Mouse (Mus musculus): Measurements from ENCODE around the gene Tmem91.

The Tmem91 gene

DNA sequence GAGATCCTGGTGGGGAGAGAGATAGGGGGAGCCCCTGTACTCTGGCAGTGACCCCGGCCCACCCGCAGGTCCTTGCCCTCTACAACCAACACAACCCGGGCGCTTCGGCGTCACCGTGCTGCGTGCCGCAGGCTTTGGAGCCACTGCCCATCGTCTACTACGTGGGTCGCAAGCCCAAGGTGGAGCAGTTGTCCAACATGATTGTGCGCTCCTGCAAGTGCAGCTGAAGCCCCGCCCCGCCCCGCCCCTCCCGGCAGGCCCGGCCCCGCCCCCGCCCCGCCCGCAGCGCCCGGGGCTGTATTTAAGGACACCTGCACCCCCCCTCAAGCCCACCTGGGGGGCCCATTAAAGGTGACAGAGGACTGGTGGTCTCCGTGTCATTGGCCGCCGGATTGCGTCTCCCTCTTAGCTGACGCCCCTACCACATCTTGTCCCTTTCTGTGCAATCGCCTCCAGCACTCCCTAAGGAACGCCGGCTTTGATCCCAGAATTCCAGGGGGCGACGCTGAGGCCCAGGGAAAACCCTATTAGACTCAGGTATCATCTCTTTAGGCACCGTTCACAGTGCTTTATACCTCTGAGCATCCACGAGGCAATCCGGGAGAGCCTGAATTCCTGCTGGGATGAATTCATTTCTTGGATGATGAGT is 29.9 kb upstream of the Tmem91 start:
- in situ Hi-C loops (cut with MboI; ENCODE audit: unreplicated experiment in 2 of 2): loop anchor here (25.0 kb wide), 3 partner anchors 218 to 1143 kb away; partner anchors contain the start of genes Cd79a (in 1 of the 2), Ceacam1 (in 1 of the 2) and Rps19 (in 1 of the 2)

DNA sequence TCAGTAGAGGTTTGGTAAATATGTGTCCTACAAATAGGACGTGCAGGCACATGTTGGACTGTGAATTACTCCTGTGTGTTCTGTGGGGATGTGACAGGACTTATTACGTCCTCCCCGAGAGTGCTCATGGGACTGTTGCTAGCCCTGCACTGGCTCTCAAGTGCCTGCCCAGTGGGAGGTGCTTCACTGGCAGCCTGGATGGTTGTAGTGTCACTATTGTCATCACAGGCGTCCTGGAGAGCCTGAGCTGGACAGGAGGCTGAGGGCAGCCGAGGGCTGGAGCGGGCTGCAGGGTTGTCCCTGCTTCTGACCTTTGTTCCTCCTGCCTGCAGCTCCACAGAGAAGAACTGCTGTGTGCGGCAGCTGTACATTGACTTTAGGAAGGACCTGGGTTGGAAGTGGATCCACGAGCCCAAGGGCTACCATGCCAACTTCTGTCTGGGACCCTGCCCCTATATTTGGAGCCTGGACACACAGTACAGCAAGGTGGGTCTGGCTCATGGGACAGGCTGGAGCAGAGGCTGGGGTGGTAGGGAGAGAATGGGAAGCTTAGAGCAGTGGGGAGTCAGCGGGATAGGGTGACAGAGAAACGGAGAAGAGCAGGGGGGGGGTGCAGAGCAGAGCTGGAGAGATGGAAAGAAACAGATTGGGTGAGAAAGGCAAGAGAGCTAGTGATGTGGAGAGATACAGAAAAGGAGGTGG is 29.0 kb upstream of the Tmem91 start:
- in situ Hi-C loops (cut with MboI; ENCODE audit: unreplicated experiment in 2 of 2): loop anchor here (25.0 kb wide), 3 partner anchors 217 to 1142 kb away; partner anchors contain the start of genes Cd79a (in 1 of the 2), Ceacam1 (in 1 of the 2) and Rps19 (in 1 of the 2)

DNA sequence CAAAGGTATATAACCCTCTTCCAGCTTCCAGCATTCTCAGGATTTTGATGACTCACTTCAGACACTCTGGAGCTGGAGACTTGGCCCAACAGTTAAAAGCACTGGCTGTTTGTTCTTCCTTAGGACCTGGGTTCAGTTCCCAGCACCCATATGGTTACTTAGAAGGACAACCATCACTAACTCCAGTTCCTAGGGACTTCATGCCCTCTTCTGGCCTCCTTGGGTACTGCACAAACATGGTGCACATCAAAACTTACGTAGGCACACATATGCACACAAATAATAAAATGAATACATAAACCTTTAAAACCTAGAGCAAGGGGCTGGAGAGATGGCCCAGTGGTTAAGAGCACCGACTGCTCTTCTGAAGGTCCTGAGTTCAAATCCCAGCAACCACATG is 27.4 kb upstream of the Tmem91 start:
- in situ Hi-C loops (cut with MboI; ENCODE audit: unreplicated experiment in 2 of 2): loop anchor here (25.0 kb wide), 3 partner anchors 215 to 1140 kb away; partner anchors contain the start of genes Cd79a (in 1 of the 2), Ceacam1 (in 1 of the 2) and Rps19 (in 1 of the 2)

- in situ Hi-C loops (cut with MboI; ENCODE audit: unreplicated experiment in 2 of 2): loop anchor here (25.0 kb wide), 3 partner anchors 213 to 1138 kb away; partner anchors contain the start of genes Cd79a (in 1 of the 2), Ceacam1 (in 1 of the 2) and Rps19 (in 1 of the 2)
Measured at GRCm38 (mm10) chr7:25700732-25701131, 25.8 kb upstream of the Tmem91 start.

DNA sequence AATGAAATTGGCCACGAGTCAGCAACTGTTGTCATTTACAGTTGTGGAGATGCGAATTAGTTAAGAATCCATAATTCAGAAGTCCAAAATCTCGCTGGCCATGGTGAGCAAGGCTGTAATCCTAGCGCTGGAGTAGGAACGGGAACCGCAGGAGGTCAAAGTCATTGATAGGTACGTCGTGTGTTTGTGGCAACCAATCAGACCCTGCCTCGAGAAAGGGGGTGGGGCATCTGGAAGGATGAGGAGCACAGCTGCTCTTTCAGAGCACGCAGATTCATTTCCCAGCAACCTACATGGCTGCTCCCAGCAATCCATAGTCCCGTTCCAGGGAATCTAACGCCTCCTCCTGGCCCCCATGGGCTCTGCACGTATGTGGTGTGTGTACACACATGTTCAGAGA is 24.9 kb upstream of the Tmem91 start:
- in situ Hi-C loops (cut with MboI; ENCODE audit: unreplicated experiment in 2 of 2): loop anchor here (25.0 kb wide), 3 partner anchors 213 to 1138 kb away; partner anchors contain the start of genes Cd79a (in 1 of the 2), Ceacam1 (in 1 of the 2) and Rps19 (in 1 of the 2)

GRCm38 (mm10) chr7:25694104-25694503 is 19.1 kb upstream of the Tmem91 start:
- in situ Hi-C loops (cut with MboI; ENCODE audit: unreplicated experiment in 2 of 2): no loop called here

GRCm38 (mm10) chr7:25690051-25690450 is 15.1 kb upstream of the Tmem91 start:
- in situ Hi-C loops (cut with MboI; ENCODE audit: unreplicated experiment in 2 of 2): no loop called here

- in situ Hi-C loops (cut with MboI; ENCODE audit: unreplicated experiment in 2 of 2): loop anchor here (5.0 kb wide), 2 partner anchors 37 to 63 kb away; partner anchors contain the start of gene Hnrnpul1 (in 1 of the 2)
Measured at GRCm38 (mm10) chr7:25689603-25690021, 14.6 kb upstream of the Tmem91 start.

- in situ Hi-C loops (cut with MboI; ENCODE audit: unreplicated experiment in 2 of 2): loop anchor here (5.0 kb wide), 2 partner anchors 37 to 63 kb away; partner anchors contain the start of gene Hnrnpul1 (in 1 of the 2)
Measured at GRCm38 (mm10) chr7:25688810-25689586, 14.0 kb upstream of the Tmem91 start.

GRCm38 (mm10) chr7:25687811-25688401 is 12.9 kb upstream of the Tmem91 start:
- in situ Hi-C loops (cut with MboI; ENCODE audit: unreplicated experiment in 2 of 2): loop anchor here (5.0 kb wide), 2 partner anchors 36 to 64 kb away; partner anchors contain the start of gene Hnrnpul1 (in 1 of the 2)

DNA sequence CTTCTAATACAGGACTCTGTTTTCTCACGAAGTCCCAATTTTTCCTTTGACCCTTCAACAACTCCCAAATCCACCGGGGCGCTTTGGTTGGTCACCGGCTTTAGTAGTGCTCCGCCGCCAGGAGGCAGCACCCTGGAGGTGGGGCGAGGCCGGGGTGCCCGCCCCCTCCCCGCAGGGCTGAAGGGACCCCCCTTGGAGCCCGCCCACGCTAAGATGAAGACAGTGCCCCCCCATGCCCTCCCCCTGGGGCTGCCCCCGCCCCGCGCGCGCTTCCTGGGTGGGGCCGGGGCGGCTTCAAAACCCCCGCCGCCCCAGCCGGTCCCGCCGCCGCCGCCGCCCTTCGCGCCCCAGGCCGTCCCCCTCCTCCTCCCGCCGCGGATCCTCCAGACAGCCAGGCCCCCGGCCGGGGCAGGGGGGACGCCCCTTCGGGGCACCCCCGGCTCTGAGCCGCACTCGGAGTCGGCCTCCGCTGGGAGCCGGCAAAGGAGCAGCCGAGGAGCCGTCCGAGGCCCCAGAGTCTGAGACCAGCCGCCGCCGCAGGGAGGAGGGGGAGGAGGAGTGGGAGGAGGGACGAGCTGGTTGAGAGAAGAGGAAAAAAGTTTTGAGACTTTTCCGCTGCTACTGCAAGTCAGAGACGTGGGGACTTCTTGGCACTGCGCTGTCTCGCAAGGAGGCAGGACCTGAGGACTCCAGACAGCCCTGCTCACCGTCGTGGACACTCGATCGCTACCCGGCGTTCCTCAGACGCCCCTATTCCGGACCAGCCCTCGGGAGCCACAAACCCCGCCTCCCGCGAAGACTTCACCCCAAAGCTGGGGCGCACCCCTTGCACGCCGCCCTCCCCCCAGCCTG is 11.9 kb upstream of the Tmem91 start, which contains the start of gene Tgfb1:
Gene Tgfb1, plus strand, starts transcription at position 323 of the 852 bp plus-strand sequence.
- in situ Hi-C loops (cut with MboI; ENCODE audit: unreplicated experiment in 2 of 2): loop anchor here (5.0 kb wide), 2 partner anchors 35 to 65 kb away; partner anchors contain the start of gene Hnrnpul1 (in 1 of the 2)

- in situ Hi-C loops (cut with MboI; ENCODE audit: unreplicated experiment in 2 of 2): loop anchor here (5.0 kb wide), 2 partner anchors 34 to 66 kb away; partner anchors contain the start of gene Hnrnpul1 (in 1 of the 2)
Measured at GRCm38 (mm10) chr7:25685926-25686470, 11.0 kb upstream of the Tmem91 start.

DNA sequence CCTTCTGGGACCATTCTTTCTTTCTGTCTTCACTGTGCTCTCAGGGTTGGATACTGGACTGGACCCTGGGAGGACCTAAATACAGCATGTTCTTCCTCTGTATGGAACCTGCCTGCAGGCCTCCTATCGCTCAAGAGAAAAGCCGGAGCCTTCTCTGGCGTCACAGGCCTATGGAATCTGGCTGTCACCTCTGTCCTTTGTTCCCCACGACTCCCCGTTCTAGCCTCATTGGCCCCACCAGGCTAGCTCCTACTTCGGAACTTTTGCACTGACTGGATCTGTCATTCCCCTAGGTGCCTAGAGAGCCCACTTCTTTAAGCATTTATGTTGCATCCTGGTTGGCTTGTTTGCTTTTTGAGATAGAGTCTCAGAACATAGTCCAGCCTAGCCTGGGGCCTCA is 9.7 kb upstream of the Tmem91 start:
- in situ Hi-C loops (cut with MboI; ENCODE audit: unreplicated experiment in 2 of 2): loop anchor here (5.0 kb wide), 4 partner anchors 32 to 68 kb away; partner anchors contain the start of genes Hnrnpul1 (in 2 of the 2) and Ccdc97 (in 1 of the 2)

GRCm38 (mm10) chr7:25683474-25684180 is 8.7 kb upstream of the Tmem91 start:
- in situ Hi-C loops (cut with MboI; ENCODE audit: unreplicated experiment in 2 of 2): loop anchor here (5.0 kb wide), 3 partner anchors 34 to 69 kb away; partner anchors contain the start of genes Ccdc97 (in 1 of the 2) and Hnrnpul1 (in 1 of the 2)

DNA sequence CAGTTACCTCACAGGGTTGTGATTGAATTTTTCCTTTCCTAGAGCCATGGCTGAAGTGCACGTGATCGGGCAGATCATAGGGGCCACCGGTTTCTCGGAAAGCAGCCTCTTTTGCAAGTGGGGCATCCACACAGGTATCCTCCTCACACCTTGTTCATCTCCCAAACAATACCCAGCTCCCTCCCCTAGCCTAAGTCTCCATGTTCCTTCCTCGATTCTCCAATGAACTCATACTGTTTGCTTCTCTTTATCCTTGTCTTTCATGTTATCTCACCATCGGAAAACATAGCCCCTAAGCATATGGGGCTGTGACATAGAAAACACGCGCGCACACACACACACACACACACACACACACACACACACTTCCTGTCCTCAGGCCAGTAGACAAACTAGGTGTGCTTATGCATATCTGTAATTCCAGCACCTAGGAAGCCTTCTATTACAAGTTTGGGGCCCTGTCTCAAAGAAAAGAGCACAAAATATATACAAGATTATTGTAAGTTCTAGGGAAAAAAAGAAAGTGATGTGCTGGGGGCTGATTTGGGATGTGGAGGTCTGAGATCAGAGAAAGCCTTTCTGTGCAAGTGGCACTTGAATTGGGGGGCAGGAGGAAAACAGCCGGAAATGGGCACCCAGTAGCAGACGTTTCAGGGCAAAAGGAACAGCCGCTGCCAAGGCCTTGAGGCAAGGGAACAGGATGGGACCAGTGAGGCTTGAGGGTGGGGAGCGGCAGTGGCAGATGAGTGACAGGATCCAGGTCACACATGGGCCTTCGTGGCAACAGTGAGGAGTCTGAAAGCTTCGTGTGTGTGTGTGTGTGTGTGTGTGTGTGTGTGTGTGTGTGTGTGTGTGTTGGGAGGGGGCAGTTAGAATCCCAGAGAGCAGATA is 6.6 kb upstream of the Tmem91 start:
- in situ Hi-C loops (cut with MboI; ENCODE audit: unreplicated experiment in 2 of 2): loop anchor here (5.0 kb wide), 3 partner anchors 36 to 71 kb away; partner anchors contain the start of genes Ccdc97 (in 1 of the 2) and Hnrnpul1 (in 1 of the 2)

- in situ Hi-C loops (cut with MboI; ENCODE audit: unreplicated experiment in 2 of 2): loop anchor here (5.0 kb wide), 3 partner anchors 37 to 72 kb away; partner anchors contain the start of genes Ccdc97 (in 1 of the 2) and Hnrnpul1 (in 1 of the 2)
Measured at GRCm38 (mm10) chr7:25680514-25681258, 5.7 kb upstream of the Tmem91 start, which contains the start of gene B9d2. Gene B9d2, plus strand, starts transcription at chr7:25680780.

All from v-Abl transformed pro-B cells (cell line).